Mouse (Mus musculus) spleen, postnatal 0 days (tissue): ENCODE data around the gene Tmem185b. TPM values are rescaled to one million over a fixed set of nuclear protein-coding genes. Genes with fewer than 3 reads are reported as not detected.

Source experiments
- polyA plus RNA-seq: library from polyadenylated mRNA; unstranded; fragments of >200 nt; fragmentation: Nextera tagmentation; extraction: Ambion mirVana; gene quantifications from 2 replicates; pipeline ENCODE4 v1.2.1, GENCODE M21; 2015

The Tmem185b gene
- polyA plus RNA-seq, result 9.3 and 15.4 TPM in 2 replicates

GRCm38 (mm10) chr1:119525689-119526591 is at the start of gene Tmem185b:
TSS of gene Tmem185b (plus strand) at chr1:119526160.

GRCm38 (mm10) chr1:119504260-119505062 is 21.5 kb upstream of the Tmem185b start, which contains the start of gene Ralb:
TSS of gene Ralb (minus strand) at chr1:119504794.

Other genes with a start within 250 kb of the Tmem185b start
- gene Inhbb, start 103.9 kb upstream of the Tmem185b start, polyA plus RNA-seq, result 0.16 and 0.27 TPM in 2 replicates
- 40.2 and 50.1 TPM in 2 replicates for gene Ralb, start 21.4 kb upstream of the Tmem185b start, polyA plus RNA-seq
- 3.6 and 3.7 TPM in 2 replicates for gene Epb41l5, start 122.8 kb downstream of the Tmem185b start, polyA plus RNA-seq